In the genomic region with DNA sequence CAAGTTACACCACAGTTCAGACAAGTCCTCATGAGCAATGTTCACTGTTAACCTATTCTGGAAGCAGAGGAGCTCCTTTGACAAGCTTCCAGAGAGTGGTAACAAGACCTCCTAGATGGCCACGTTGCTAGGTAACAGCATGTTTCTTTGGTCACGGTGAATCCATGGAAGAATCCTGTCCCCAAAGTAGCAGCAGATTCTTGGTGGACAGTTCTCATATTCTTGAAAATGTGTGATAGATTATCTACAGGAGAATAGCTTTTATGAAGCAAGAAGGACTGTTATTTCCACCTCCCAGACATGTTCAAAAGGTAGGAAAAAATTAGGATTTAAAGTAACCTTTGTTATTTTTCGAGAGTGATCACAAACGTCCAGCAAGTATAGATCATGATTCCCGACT, we compare ENCODE assay signal across 21 mouse cellular contexts. TPM values are rescaled to one million over a fixed set of nuclear protein-coding genes. Genes with fewer than 3 reads are reported as not detected.
DNase-seq lines count a peak whose midpoint lies in the region; ATAC-seq lines count a peak whose summit lies in the region.
"Had no signal": no experiment of that assay in that cellular context is flagged by ENCODE, and none has a peak within 500 bp of the region (broad histone marks: within the 10 kb centered on the region; RNA-seq: fewer than 3 reads in every experiment).

Gm29133 (plus strand) TSS at position 301 of the 400 bp plus-strand sequence.

- intact Hi-C loops in gastrocnemius, postnatal 14 days (cut with DNase I; ENCODE audit: low total_unique reads): no loop called here

- DNase-seq in cerebellum, postnatal 10 days: peak; percentile 2 to 3
- no peak for DNase-seq in cerebellum, postnatal 25 days
- peak; percentile 13 for DNase-seq in gastrocnemius, postnatal 14 days
- no peak for DNase-seq in gastrocnemius, postnatal 4 days (ENCODE audit: low spot score in 2 of 2)
- peak; percentile 37 for DNase-seq in embryo, embryonic 10 days (ENCODE audit: low spot score)
- DNase-seq in mesoderm, embryonic 11.5 days (ENCODE audit: low read depth, low spot score): peak; percentile 33
- DNase-seq: adrenal gland, postnatal 10 days; B cell, adult 2 months; cerebellum, adult 11 months; cerebellum, adult 8-10 months; cerebellum, postnatal 36 days; heart, adult 18-20 months; heart, postnatal 10 days; heart, postnatal 4 days; kidney, adult 18-20 months had no signal

- no peak for ATAC-seq in frontal cortex, adult (ENCODE audit: low TSS enrichment)
- ATAC-seq: CD4-positive, CD25-positive, alpha-beta regulatory T cell, adult 4 months; forebrain, embryonic 15.5 days; intestine, embryonic 15.5 days had no signal

RNA-seq across cellular contexts. Expression of gene Gm29133, which starts in this region (rescaled TPM):
- total RNA-seq in gastrocnemius, postnatal 14 days (2021): not detected
- total RNA-seq in gastrocnemius, postnatal 4 days (2021): under 1 TPM in 1 of 2 experiments, not detected in 1; 0.31 TPM
- total RNA-seq: adrenal gland, postnatal 10 days; adrenal gland, postnatal 4 days; G1E; heart, adult 18-20 months; heart, postnatal 10 days; heart, postnatal 4 days had no signal

Comparison
In these comparisons a context has a peak if more than half of its experiments do, and no peak if none do; other contexts are left out.
1. DNase-seq: peak in cerebellum, postnatal 10 days (2 of 2), embryo, embryonic 10 days (single experiment) and mesoderm, embryonic 11.5 days (single experiment); none in cerebellum, postnatal 25 days (0 of 2) and gastrocnemius, postnatal 4 days (0 of 2).
2. Peak in DNase-seq in gastrocnemius, postnatal 14 days; RNA of the gene not detected or under 1 TPM.